Mouse (Mus musculus) 3134 (cell line): ENCODE measurements at regions not wholly inside any gene's neighbourhood (a gene's known extent, or its start where the extent isn't known, plus 50 kb on each side); places are given as distances from the start of the nearest gene placed in this dataset.

ENCODE experiments used
- DNase-seq: peaks from one replicate; pipeline ENCODE4 v3.0.0-alpha.2; 2011; ENCODE audit warnings: low spot score; ENCODE audit not compliant: insufficient read length; ENCODE audit errors: extremely low read depth

- no peak for DNase-seq
These were observed 80.1 kb upstream of the Ptprk start for GRCm38 (mm10) chr10:27994376-27995034.

GRCm38 (mm10) chr10:27995035-27995399 is 79.6 kb upstream of the Ptprk start:
- DNase-seq: no peak

- DNase-seq: no peak
These were observed 63.9 kb upstream of the Ptprk start for GRCm38 (mm10) chr10:28010756-28011155.

GRCm38 (mm10) chr10:28012135-28012534 is 62.5 kb upstream of the Ptprk start:
- DNase-seq: no peak

- DNase-seq: no peak
These were observed 61.2 kb upstream of the Ptprk start for GRCm38 (mm10) chr10:28013401-28013800.

- DNase-seq: no peak
These were observed 60.3 kb upstream of the Ptprk start for GRCm38 (mm10) chr10:28014306-28014825.
